Comparison of ENCODE assay signal across 9 mouse cellular contexts in genomic region chr8:70841147-70842072, GRCm38 (mm10). TPM values are rescaled to one million over a fixed set of nuclear protein-coding genes. Genes with fewer than 3 reads are reported as not detected.
DNase-seq lines count a peak whose midpoint lies in the region; ATAC-seq lines count a peak whose summit lies in the region.
"Had no signal": no experiment of that assay in that cellular context is flagged by ENCODE, and none has a peak within 500 bp of the region (broad histone marks: within the 10 kb centered on the region; RNA-seq: fewer than 3 reads in every experiment).

No protein-coding gene starts in this region.

- H3K27me3 ChIP-seq in intestine, embryonic 14.5 days (replicated peaks; ENCODE audit: control insufficient read depth, insufficient read depth, low read length) = no peaks in the 10 kb centered on the region

- peak; percentile 6; the same call in 1 of the 2 replicates for ATAC-seq in intestine, embryonic 14.5 days (replicated peaks; ENCODE audit: low FRiP score, low TSS enrichment, low read depth)
- ATAC-seq in megakaryocyte-erythroid progenitor cell, adult 5-6 weeks (replicated peaks; ENCODE audit: low FRiP score, low TSS enrichment, poor library complexity, severe bottlenecking) = 0 out of 2 replicates have a peak, but pooled peaks have one; percentile 5

- H3K4me3 ChIP-seq in intestine, embryonic 14.5 days (ENCODE audit: low read depth, low read length) = no peak overlapping the region
- H3K4me3 ChIP-seq: myocyte had no signal

- H3K9me3 ChIP-seq in intestine, embryonic 14.5 days (ENCODE audit: control insufficient read depth, low read length) = no peaks in the 10 kb centered on the region

- no peak overlapping the region for H3K27ac ChIP-seq in intestine, embryonic 14.5 days (ENCODE audit: low read depth)

- H3K9ac ChIP-seq in intestine, embryonic 14.5 days (ENCODE audit: low read length) = no peak overlapping the region

- no peak overlapping the region for H3K4me2 ChIP-seq in intestine, embryonic 14.5 days (ENCODE audit: low read length)

- peak; percentile 77 for DNase-seq in T-cell, adult 2 months (ENCODE audit: low spot score)
- DNase-seq in cerebellum, adult 9-11 months = peak; percentile 84
- DNase-seq in gastrocnemius, postnatal 10 days = peak; percentile 93
- DNase-seq in intestine, embryonic 14.5 days (ENCODE audit: low spot score) = peak; percentile 99
- DNase-seq in left cerebral cortex, adult 8-10 months (ENCODE audit: low spot score in 2 of 2) = peak; percentile 76 to 98
- DNase-seq in right cerebral cortex, postnatal 25 days = peak; percentile 81
- DNase-seq in urinary bladder, postnatal 14 days (ENCODE audit: low spot score) = peak; percentile 91

- H3K4me1 ChIP-seq in intestine, embryonic 14.5 days (replicated peaks; ENCODE audit: control insufficient read depth, insufficient read depth, low read length) = peaks cover 8% of the 10 kb centered on the region

- H3K36me3 ChIP-seq in intestine, embryonic 14.5 days (ENCODE audit: control insufficient read depth, insufficient read depth, low read length) = no peaks in the 10 kb centered on the region

- 29% methylated on average over 22 of the region's 22 CpGs for WGBS in intestine, embryonic 14.5 days

RNA-seq across cellular contexts. Expression of gene Arrdc2, which starts 1.9 kb away (rescaled TPM):
- total RNA-seq in gastrocnemius, postnatal 10 days (2021) = 10 to 100 TPM in 1 of 2 experiments, 1 to 10 TPM in 1; 4.3 to 27.1 TPM
- 7.3 and 7.9 TPM in 2 replicates for polyA plus RNA-seq in intestine, embryonic 14.5 days (2014; fragmentation: Nextera tagmentation; extraction: Ambion mirVana)
- total RNA-seq in left cerebral cortex, adult 8-10 months (2022) = 10 to 100 TPM; 10.9 to 22.7 (median 17.6) TPM
- 27.6 and 29.1 TPM in 2 replicates for total RNA-seq in megakaryocyte-erythroid progenitor cell, adult 5-6 weeks (2014; fragmentation: Nextera tagmentation)
- total RNA-seq in megakaryocyte-erythroid progenitor cell, adult 5-6 weeks (2017) = 8.0 and 11.8 TPM in 2 replicates

RNA-seq across cellular contexts. Expression of gene Kcnn1, which starts 21.6 kb away (rescaled TPM):
- 1 to 10 TPM; 3.7 to 3.8 TPM for total RNA-seq in gastrocnemius, postnatal 10 days (2021)
- polyA plus RNA-seq in intestine, embryonic 14.5 days (2014; fragmentation: Nextera tagmentation; extraction: Ambion mirVana) = 1.6 and 2.1 TPM in 2 replicates
- 10 to 100 TPM; 15.7 to 28.6 (median 17.7) TPM for total RNA-seq in left cerebral cortex, adult 8-10 months (2022)
- 0.32 TPM in 1 of 2 replicates, not detected in the other for total RNA-seq in megakaryocyte-erythroid progenitor cell, adult 5-6 weeks (2014; fragmentation: Nextera tagmentation)
- 2.9 TPM in 1 of 2 replicates, not detected in the other for total RNA-seq in megakaryocyte-erythroid progenitor cell, adult 5-6 weeks (2017)

RNA-seq across cellular contexts. Expression of gene Ccdc124, which starts 32.3 kb away (rescaled TPM):
- 10 to 100 TPM; 42.8 to 45.0 TPM for total RNA-seq in gastrocnemius, postnatal 10 days (2021)
- polyA plus RNA-seq in intestine, embryonic 14.5 days (2014; fragmentation: Nextera tagmentation; extraction: Ambion mirVana) = 97.3 and 105 TPM in 2 replicates
- 10 to 100 TPM; 76.5 to 94.5 (median 85.6) TPM for total RNA-seq in left cerebral cortex, adult 8-10 months (2022)
- 28.5 and 47.9 TPM in 2 replicates for total RNA-seq in megakaryocyte-erythroid progenitor cell, adult 5-6 weeks (2014; fragmentation: Nextera tagmentation)
- total RNA-seq in megakaryocyte-erythroid progenitor cell, adult 5-6 weeks (2017) = 30.8 and 51.1 TPM in 2 replicates

RNA-seq across cellular contexts. Expression of gene Il12rb1, which starts 33.2 kb away (rescaled TPM):
- total RNA-seq in gastrocnemius, postnatal 10 days (2021) = under 1 TPM; 0.16 to 0.23 TPM
- polyA plus RNA-seq in intestine, embryonic 14.5 days (2014; fragmentation: Nextera tagmentation; extraction: Ambion mirVana) = 0.24 and 0.35 TPM in 2 replicates
- total RNA-seq in left cerebral cortex, adult 8-10 months (2022) = 1 to 10 TPM in 2 of 4 experiments, under 1 TPM in 2; 0.84 to 1.3 (median 1.0) TPM
- 0.31 and 0.79 TPM in 2 replicates for total RNA-seq in megakaryocyte-erythroid progenitor cell, adult 5-6 weeks (2014; fragmentation: Nextera tagmentation)
- 1.6 and 2.0 TPM in 2 replicates for total RNA-seq in megakaryocyte-erythroid progenitor cell, adult 5-6 weeks (2017)

RNA-seq across cellular contexts. Expression of gene Mast3, which starts 36.6 kb away (rescaled TPM):
- total RNA-seq in gastrocnemius, postnatal 10 days (2021) = 1 to 10 TPM; 7.2 to 8.9 TPM
- polyA plus RNA-seq in intestine, embryonic 14.5 days (2014; fragmentation: Nextera tagmentation; extraction: Ambion mirVana) = 13.1 and 16.7 TPM in 2 replicates
- 100 to 1,000 TPM; 276 to 316 (median 288) TPM for total RNA-seq in left cerebral cortex, adult 8-10 months (2022)
- 44.0 and 54.3 TPM in 2 replicates for total RNA-seq in megakaryocyte-erythroid progenitor cell, adult 5-6 weeks (2014; fragmentation: Nextera tagmentation)
- 6.2 and 7.3 TPM in 2 replicates for total RNA-seq in megakaryocyte-erythroid progenitor cell, adult 5-6 weeks (2017)
